ENCODE assay signal across 27 mouse cellular contexts in the genomic region with DNA sequence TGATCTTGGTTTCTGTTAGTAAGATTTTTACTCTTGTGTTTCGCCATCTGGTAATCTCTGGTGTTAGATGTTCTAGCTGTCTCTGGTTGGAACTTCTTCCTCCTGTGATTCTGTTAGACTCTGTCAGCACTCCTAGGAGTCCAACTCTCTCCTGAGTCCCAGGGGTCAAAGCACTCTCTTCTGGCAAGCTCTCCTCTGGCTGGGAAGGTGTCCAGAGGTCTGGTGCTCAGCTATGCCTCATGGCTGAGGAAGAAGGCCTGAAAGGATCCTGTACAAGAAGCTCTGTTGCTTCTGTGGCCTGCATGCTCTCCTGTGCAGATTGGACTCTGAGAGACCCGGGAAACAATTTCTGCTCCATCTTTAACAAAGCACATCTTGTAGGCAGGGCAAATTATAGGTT.
A peak's percentile ranks its signal among the peaks of the same experiment; 100 is the strongest.
DNase-seq lines count a peak whose midpoint lies in the region; ATAC-seq and TF ChIP-seq lines count a peak whose summit lies in the region.
"Had no signal": no experiment of that assay in that cellular context is flagged by ENCODE, and none has a peak within 500 bp of the region (broad histone marks: within the 10 kb centered on the region; RNA-seq: fewer than 3 reads in every experiment).

No protein-coding gene starts in this region.

- 86% methylated on average over 2 of the region's 2 CpGs for WGBS in kidney, embryonic 15.5 days
- 91% methylated on average over 2 of the region's 2 CpGs for WGBS in hindbrain, embryonic 11.5 days

- H3K9me3 ChIP-seq in kidney, embryonic 15.5 days (replicated peaks): no peaks in the 10 kb centered on the region
- no peaks in the 10 kb centered on the region for H3K9me3 ChIP-seq in hindbrain, embryonic 11.5 days (ENCODE audit: control insufficient read depth, low read length)
- H3K9me3 ChIP-seq: embryonic facial prominence, embryonic 10.5 days; embryonic facial prominence, embryonic 15.5 days; forebrain, embryonic 12.5 days; hindbrain, embryonic 15.5 days; liver, embryonic 12.5 days; megakaryocyte, embryonic 14.5 days; midbrain, embryonic 12.5 days; neural tube, embryonic 13.5 days had no signal

- no peak for ATAC-seq in kidney, embryonic 15.5 days (replicated peaks; ENCODE audit: low FRiP score)
- no peak for ATAC-seq in hindbrain, embryonic 11.5 days (ENCODE audit: low FRiP score)
- ATAC-seq: forebrain, postnatal 0 days; inflammation-experienced regulatory T-cells, adult 6 months; liver, embryonic 12.5 days; lung, postnatal 0 days had no signal

- H3K4me2 ChIP-seq in kidney, embryonic 15.5 days: no peak overlapping the region
- H3K4me2 ChIP-seq in hindbrain, embryonic 11.5 days (replicated peaks; ENCODE audit: low read depth, low read length): no peak overlapping the region
- H3K4me2 ChIP-seq: embryonic facial prominence, embryonic 15.5 days; forebrain, embryonic 12.5 days; heart, embryonic 11.5 days; hindbrain, embryonic 15.5 days; liver, embryonic 12.5 days; midbrain, embryonic 12.5 days; neural tube, embryonic 13.5 days had no signal

- no peak overlapping the region for H3K27ac ChIP-seq in gastrocnemius, adult 2 months
- H3K27ac ChIP-seq in kidney, embryonic 15.5 days: no peak overlapping the region
- H3K27ac ChIP-seq in hindbrain, embryonic 11.5 days (ENCODE audit: low read depth, low read length): no peak overlapping the region
- H3K27ac ChIP-seq: embryonic facial prominence, embryonic 10.5 days; embryonic facial prominence, embryonic 15.5 days; forebrain, embryonic 12.5 days; hindbrain, embryonic 15.5 days; liver, embryonic 12.5 days; midbrain, embryonic 12.5 days; neural tube, embryonic 13.5 days had no signal

- no peak for TF ChIP-seq CTCF in gastrocnemius, adult 2 months (IDR thresholded peaks at IDR 0.05)

- no peak overlapping the region for H3K4me3 ChIP-seq in gastrocnemius, adult 2 months
- H3K4me3 ChIP-seq in kidney, embryonic 15.5 days (replicated peaks): no peak overlapping the region
- no peak overlapping the region for H3K4me3 ChIP-seq in hindbrain, embryonic 11.5 days (ENCODE audit: low read depth, low read length)
- H3K4me3 ChIP-seq: embryonic facial prominence, embryonic 10.5 days; embryonic facial prominence, embryonic 15.5 days; forebrain, embryonic 12.5 days; hindbrain, embryonic 15.5 days; liver, embryonic 12.5 days; megakaryocyte, embryonic 14.5 days; midbrain, embryonic 12.5 days; neural tube, embryonic 13.5 days had no signal

- H3K4me1 ChIP-seq in kidney, embryonic 15.5 days: no peaks in the 10 kb centered on the region
- no peaks in the 10 kb centered on the region for H3K4me1 ChIP-seq in hindbrain, embryonic 11.5 days (replicated peaks; ENCODE audit: control insufficient read depth, insufficient read depth, low read length)
- H3K4me1 ChIP-seq: embryonic facial prominence, embryonic 10.5 days; embryonic facial prominence, embryonic 15.5 days; forebrain, embryonic 12.5 days; hindbrain, embryonic 15.5 days; liver, embryonic 12.5 days; megakaryocyte, embryonic 14.5 days; midbrain, embryonic 12.5 days; neural tube, embryonic 13.5 days had no signal

- no peaks in the 10 kb centered on the region for H3K36me3 ChIP-seq in kidney, embryonic 15.5 days
- no peaks in the 10 kb centered on the region for H3K36me3 ChIP-seq in hindbrain, embryonic 11.5 days (ENCODE audit: control insufficient read depth, insufficient read depth, low read length)
- H3K36me3 ChIP-seq: embryonic facial prominence, embryonic 10.5 days; embryonic facial prominence, embryonic 15.5 days; forebrain, embryonic 12.5 days; hindbrain, embryonic 15.5 days; liver, embryonic 12.5 days; midbrain, embryonic 12.5 days; neural tube, embryonic 13.5 days had no signal

- intact Hi-C loops in gastrocnemius, adult 2 months (cut with DNase I): no loop called here

- H3K27me3 ChIP-seq in kidney, embryonic 15.5 days: no peaks in the 10 kb centered on the region
- no peaks in the 10 kb centered on the region for H3K27me3 ChIP-seq in hindbrain, embryonic 11.5 days (ENCODE audit: control insufficient read depth, insufficient read depth, low read length)
- H3K27me3 ChIP-seq: embryonic facial prominence, embryonic 15.5 days; forebrain, embryonic 12.5 days; hindbrain, embryonic 15.5 days; liver, embryonic 12.5 days; megakaryocyte, embryonic 14.5 days; midbrain, embryonic 12.5 days; neural tube, embryonic 13.5 days had no signal

- no peak overlapping the region for H3K9ac ChIP-seq in kidney, embryonic 15.5 days
- H3K9ac ChIP-seq in hindbrain, embryonic 11.5 days (ENCODE audit: low read depth, low read length): no peak overlapping the region
- H3K9ac ChIP-seq: embryonic facial prominence, embryonic 15.5 days; forebrain, embryonic 12.5 days; forebrain, postnatal 0 days; hindbrain, embryonic 15.5 days; liver, embryonic 12.5 days; midbrain, embryonic 12.5 days; neural tube, embryonic 13.5 days had no signal

- DNase-seq in gastrocnemius, adult 2 months: peak; percentile 15
- DNase-seq in gastrocnemius, postnatal 4 days (ENCODE audit: low spot score in 2 of 2): no peak
- peak; percentile 36 for DNase-seq in kidney, adult 11 months
- DNase-seq in Muller cell, postnatal 12 days (ENCODE audit: inconsistent ontology term): peak; percentile 26
- peak; percentile 51 to 76 for DNase-seq in kidney, postnatal 36 days
- no peak for DNase-seq in hindbrain, embryonic 11.5 days (ENCODE audit: low spot score)
- DNase-seq: adrenal gland, postnatal 36 days; cerebellum, adult 2 months; forebrain, postnatal 0 days; gastrocnemius, postnatal 36 days; layer of hippocampus, postnatal 36 days; left cerebral cortex, postnatal 4 days; lung, adult 18-20 months; lung, postnatal 4 days; thymus, postnatal 4 days had no signal

Comparison
In these comparisons a context has a peak if more than half of its experiments do, and no peak if none do; other contexts are left out.
1. DNase-seq: peak in gastrocnemius, adult 2 months (single experiment), kidney, adult 11 months (single experiment), Muller cell, postnatal 12 days (single experiment) and kidney, postnatal 36 days (2 of 2); none in gastrocnemius, postnatal 4 days (0 of 2) and hindbrain, embryonic 11.5 days (single experiment).